Mouse (Mus musculus) spleen, postnatal 4 days (tissue): ENCODE data around the gene Gpha2.

ENCODE experiments used
- DNase-seq, 2 experiments: peaks; one replicate each; pipeline ENCODE4 v3.0.0; 2022; ENCODE audit warnings: low spot score in 2 of 2

Gene Gpha2

DNA sequence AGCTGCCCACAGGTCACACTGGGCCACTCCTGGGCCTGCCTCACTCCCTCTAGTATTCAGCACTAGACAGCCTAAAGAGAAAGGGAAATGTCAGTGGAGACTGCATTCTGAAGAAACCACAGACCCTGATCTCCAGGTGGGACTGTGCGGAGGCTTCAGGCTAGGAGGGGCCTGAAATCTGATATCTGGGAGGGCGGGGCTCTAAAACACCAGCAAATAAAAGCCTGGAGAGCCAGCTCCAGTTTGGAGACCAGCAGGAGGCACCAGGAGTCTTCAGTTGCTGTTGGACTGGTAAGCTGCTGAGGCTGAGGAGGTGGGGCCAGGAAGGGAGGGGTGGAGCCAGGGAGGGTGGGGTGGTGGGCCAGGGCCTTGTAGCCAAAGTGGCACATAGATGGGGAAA lies at the start of gene Gpha2:
Gene Gpha2, plus strand, starts transcription at position 246 of the 400 bp plus-strand sequence.
- DNase-seq = no peak

DNA sequence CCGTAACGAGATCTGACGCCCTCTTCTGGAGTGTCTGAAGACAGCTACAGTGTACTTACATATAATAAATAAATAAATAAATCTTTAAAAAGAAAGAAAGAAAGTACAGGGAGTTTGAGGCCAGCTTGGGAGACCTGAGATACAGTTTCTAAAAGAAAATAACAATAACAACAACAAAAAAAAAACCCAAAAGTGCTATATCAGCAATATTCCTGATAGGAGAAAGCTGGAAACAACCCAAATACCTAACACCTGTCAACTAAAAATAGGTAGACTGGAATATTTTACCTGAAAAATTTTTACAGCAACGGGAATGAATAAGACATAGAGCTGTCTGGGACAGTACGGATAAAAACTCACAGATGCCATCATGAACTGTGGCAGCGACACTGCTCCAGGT lies 47.4 kb upstream of the Gpha2 start:
- no peak for DNase-seq

GRCm38 (mm10) chr19:6181629-6182028 lies 44.6 kb upstream of the Gpha2 start:
- no peak for DNase-seq

GRCm38 (mm10) chr19:6182534-6182933 lies 43.6 kb upstream of the Gpha2 start:
- no peak for DNase-seq

DNA sequence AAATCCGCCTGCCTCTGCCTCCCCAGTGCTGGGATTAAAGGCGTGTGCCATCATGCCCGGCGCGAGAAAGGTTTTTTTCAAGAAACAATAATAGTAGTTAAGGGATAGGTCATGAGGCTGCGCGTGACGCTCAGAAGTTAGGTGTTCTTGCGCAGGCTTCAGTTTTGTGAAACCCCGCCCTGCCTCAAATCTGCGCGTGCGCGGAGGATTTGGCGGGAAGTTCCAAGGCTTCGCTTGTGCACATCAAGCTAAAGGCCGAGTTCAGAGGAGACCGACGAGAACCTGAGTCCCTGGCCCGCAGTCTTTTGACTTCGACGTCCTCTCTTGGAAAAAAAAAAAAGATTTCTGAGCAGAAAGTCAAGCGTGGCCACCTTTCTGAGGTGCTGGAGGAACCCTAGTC lies 42.0 kb upstream of the Gpha2 start, which contains the start of gene Majin:
Gene Majin, plus strand, starts transcription at position 258 of the 400 bp plus-strand sequence.
- DNase-seq = no peak

GRCm38 (mm10) chr19:6204265-6204664 lies 21.9 kb upstream of the Gpha2 start:
- no peak for DNase-seq

DNA sequence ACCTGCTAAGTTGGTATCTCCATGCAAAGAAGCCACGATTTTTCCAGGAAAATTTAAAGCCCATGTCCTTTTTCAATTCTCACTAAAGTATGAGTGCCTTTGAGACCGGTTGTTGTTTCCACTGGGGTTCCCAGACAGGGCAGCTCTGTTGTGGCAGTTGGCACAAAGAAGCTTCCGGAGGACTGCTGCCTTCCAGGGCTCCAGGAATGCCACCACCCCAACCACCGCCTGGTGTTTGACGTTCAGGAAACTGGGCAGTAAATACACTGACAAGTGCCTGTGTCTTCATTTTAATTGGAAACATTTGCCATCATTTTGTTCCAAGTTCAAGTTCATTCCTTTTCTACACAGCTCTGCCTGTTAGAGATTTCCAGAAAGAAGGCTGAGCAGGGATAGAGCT lies 19.5 kb upstream of the Gpha2 start:
- no peak for DNase-seq

GRCm38 (mm10) chr19:6216046-6216705 lies 10.0 kb upstream of the Gpha2 start:
- DNase-seq = no peak

DNA sequence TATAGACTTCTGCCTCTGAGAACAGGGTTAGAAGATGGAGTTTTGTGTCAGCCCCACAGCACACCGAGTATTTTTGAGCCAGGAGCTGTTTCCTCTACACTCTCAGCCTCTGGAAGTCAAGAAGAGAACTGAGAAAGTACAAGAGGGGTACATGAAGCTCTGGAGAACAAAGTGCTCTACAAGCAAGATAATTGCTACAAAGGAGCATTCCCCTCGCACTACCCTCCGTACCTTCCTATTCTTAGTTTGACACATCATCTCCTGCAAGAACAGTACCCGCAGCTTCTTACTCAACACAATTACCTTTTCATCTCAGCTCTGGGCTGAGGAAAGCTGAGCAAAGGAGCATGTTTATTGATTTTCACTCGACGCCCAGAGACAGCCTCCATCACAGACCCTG lies 7.6 kb upstream of the Gpha2 start:
- DNase-seq = no peak

- no peak for DNase-seq
Measured at GRCm38 (mm10) chr19:6226763-6227162, 583 bp downstream of the Gpha2 start.

- DNase-seq = no peak
Measured at GRCm38 (mm10) chr19:6227864-6228263, 1.7 kb downstream of the Gpha2 start.

DNA sequence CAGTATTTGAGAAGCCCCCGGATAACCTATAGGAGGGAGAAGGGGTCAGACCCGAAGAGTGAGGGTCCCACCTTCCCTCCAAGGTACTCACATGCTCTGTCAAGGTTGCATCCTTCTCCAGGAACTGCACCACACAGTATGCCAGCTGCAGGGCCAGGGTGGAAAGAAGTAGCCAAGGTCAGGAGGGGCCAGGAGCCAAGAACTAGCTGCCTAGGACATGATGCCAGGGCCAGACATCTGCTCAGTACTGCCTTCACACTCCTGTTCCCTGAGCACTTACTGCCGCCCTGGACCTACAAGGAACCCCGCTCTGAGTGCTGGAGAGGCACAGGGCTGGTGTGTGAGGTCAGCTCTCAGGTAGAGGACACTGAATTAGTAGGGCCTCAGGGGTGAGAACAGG lies 4.2 kb downstream of the Gpha2 start:
- DNase-seq = no peak

DNA sequence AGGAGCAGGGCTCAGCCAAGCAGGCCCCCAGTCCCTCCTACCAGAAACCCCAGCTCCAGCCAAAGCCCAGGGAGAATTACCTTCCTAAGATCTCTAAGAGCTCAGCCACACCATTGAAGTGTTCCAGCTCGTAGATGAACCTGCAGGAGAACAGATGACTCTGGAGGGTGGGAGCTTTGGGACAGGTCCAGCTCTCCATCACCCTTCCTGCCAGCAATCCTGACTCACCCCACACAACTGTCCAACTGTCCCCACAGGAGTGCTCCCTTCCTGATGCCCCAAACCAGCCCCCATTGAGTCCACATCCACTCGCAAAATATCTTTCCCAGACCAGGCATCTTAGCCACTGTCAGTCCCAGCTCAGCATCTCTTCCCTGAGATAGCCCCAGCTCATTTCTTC lies 4.9 kb downstream of the Gpha2 start:
- DNase-seq = no peak

DNA sequence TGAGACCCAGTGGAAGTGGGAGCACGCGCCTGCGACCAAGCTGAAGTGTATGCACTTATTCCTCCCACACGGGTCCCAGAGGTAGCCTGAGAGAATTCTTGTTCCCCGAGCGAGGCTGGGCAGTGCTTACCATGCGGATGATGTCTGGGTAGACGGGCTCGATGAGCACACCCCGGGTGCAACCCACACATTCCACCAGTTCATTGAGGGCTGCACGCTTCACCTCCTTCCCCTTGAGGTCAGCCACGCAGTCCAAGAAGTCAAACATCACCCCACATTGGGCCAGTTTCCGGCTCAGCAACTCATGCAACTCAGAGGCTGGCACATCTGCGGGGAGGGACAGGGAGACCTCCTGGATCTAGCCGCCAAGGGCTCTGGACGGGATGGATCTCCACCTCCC lies 7.5 kb downstream of the Gpha2 start:
- peak in 1 of 2 experiments; percentile 15 for DNase-seq

- DNase-seq = peak; percentile 77 to 83
Measured at GRCm38 (mm10) chr19:6234337-6235083, 8.3 kb downstream of the Gpha2 start.

DNA sequence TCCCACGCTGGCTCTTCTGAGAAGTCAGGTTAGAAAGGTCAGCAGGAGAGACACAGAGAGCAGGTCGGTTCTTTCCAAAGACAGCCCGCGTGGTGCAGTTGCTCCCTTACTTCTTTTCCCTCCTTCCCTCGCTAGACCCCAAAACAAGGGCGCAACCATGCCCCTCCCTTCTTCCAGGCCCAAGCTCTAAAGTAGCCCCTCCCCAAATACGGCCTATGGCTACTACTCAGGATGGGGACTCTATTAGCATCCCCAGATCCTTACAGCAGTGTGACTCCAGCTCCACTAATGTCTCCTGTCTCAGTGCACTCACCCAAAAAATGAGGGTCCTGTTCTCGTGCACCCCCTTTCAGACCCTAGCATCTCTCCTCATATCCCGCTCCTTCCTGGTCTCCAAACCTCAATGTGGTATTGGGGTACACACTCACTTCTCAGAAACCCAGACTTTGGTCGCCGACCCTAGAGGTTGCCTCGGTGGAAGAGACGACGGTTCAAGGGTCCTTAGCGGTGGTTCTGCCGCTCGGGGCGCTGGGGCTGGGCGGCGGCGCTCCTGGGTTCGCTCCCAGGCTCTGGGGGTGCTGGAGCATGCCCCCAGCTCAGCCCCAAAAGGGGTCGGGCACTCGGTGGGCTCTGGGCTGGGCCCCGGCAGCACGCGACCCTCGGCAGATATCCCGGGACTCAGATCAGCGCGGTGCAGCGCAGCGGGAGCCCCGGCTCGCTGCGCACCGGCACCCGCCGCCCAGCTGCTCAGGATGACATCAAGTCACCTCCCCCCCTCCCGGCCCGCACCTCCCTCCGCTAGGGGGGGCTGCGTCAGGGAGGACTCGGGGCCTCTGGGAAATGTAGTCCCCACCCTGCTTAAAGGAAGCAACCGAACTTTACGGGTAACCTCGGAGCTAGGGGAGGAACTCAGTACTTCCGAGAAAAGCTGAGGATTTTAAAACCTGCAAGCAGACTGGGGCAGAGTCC lies 9.2 kb downstream of the Gpha2 start, which contains the start of gene Ppp2r5b:
Gene Ppp2r5b, minus strand, starts transcription at position 789 of the 969 bp plus-strand sequence.
- peak; percentile 97 to 99 for DNase-seq

- DNase-seq = peak; percentile 87 to 92
Measured at GRCm38 (mm10) chr19:6236053-6236441, 9.9 kb downstream of the Gpha2 start.

DNA sequence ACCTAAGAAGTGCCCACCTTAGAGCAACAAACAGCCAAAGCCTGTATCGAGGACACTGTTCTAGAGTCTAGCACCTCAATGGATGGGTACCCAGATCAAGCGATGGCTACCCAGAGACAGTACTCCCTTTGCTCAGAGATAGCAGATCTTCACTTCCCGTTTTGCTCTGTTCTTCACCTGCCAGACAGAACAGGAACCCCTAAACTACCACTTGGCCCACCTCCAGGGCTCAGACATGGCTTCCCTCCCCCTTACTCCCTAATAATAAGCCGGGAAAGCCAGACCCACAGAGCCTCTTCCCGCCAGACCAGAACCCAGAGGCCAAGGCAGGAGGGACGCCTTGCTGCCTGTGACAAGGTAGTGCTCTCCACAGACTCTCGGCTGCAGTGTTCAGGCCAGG lies 10.7 kb downstream of the Gpha2 start:
- peak in 1 of 2 experiments; percentile 17 for DNase-seq

DNA sequence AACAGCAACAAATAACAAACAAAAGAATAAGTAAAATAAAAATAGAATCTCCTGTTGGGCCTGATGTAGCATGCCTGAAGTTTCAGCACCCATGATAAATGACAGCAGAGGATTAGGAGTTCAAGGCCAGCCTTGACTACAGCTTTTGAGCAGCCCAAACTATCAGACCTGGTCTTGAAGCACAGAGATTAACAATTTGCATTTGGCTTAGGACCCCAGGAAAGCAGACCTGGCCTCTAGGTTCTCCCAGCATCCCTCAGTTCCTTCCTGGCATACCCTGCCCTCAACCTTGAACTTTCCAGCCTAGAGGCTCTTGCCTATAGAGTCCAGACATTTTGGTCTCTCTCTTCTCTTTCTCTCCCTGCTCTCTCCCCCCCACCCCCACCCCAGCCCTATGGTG lies 12.6 kb downstream of the Gpha2 start:
- DNase-seq = no peak

DNA sequence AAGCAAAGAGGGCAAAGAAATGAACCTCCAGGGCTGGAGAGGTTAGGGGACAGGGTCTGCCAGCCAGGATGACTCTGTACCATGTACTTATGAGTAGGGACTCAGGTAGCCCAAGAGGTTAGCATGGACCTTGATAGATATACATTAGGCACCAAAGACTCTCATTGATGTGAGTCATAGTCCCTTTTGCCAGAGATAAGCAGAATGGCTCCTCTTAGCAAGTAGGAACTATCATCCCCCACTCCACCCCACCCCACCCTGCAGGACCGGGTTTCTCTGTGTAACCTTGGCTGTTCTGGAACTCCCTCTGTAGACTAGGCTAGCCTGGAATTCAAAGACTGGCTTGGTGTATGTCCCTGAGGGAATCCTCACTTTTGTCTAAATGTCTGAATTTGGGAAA lies 14.0 kb downstream of the Gpha2 start:
- peak in 1 of 2 experiments; percentile 43 for DNase-seq

DNA sequence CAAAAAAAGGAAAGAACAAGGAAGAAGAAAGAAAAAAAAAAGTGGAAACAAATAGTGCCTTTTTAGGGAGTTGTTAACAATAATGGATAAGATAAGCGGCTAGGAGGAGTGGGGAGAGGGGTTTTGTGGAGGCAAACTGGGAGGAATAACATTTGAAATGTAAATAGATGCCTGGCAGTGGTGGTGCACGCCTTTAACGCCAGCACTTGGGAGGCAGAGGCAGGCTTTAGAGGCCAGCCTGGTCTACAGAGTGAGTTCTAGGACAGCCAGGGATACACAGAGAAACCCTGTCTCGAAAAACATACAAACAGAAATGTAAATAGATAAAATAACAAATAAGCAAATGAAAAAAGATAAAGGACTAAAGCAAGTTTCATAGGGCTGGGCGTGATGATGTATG lies 14.5 kb downstream of the Gpha2 start:
- peak in 1 of 2 experiments; percentile 12 for DNase-seq
